Mouse (Mus musculus) hindbrain, embryonic 16.5 days (tissue): ENCODE data around the gene Ifnlr1. TPM values are rescaled to one million over a fixed set of nuclear protein-coding genes. Genes with fewer than 3 reads are reported as not detected.
A peak's percentile ranks its signal among the peaks of the same experiment; 100 is the strongest.

ENCODE experiments used
- ATAC-seq: fragments of 200-750 bp; cut with Nextera tagmentation; 2 replicates; pipeline ENCODE4 v1.8.0; 2017; ENCODE audit warnings: moderate TSS enrichment, moderate library complexity
- H3K27ac ChIP-seq: fragments of 300-500 bp; sonication (generic); 2 replicates; pipeline ENCODE4 v1.5.1; 2014; ENCODE audit warnings: low read depth, mild to moderate bottlenecking, control low read depth, low read length, moderate library complexity
- H3K27me3 ChIP-seq: fragments of 300-500 bp; sonication (generic); replicated peaks from 2 replicates; pipeline ENCODE4 v1.6.1; 2014; ENCODE audit warnings: low read length; ENCODE audit not compliant: control insufficient read depth, insufficient read depth
- H3K36me3 ChIP-seq: fragments of 300-500 bp; sonication (generic); 2 replicates; pipeline ENCODE4 v1.6.1; 2014; ENCODE audit warnings: mild to moderate bottlenecking, low read length, moderate library complexity, mixed read lengths; ENCODE audit not compliant: control insufficient read depth, insufficient read depth
- H3K4me1 ChIP-seq: fragments of 300-500 bp; sonication (generic); 2 replicates; pipeline ENCODE4 v1.6.1; 2014; ENCODE audit warnings: low read depth, low read length; ENCODE audit not compliant: control insufficient read depth, insufficient read depth
- H3K4me2 ChIP-seq: fragments of 300-500 bp; sonication (generic); 2 replicates; pipeline ENCODE4 v1.6.1; 2014; ENCODE audit warnings: mild to moderate bottlenecking, low read length, control low read depth, moderate library complexity
- H3K4me3 ChIP-seq: fragments of 300-500 bp; sonication (generic); 2 replicates; pipeline ENCODE4 v1.5.1; 2014; ENCODE audit warnings: mild to moderate bottlenecking, low read length, control low read depth, moderate library complexity
- H3K9ac ChIP-seq: fragments of 300-500 bp; sonication (generic); 2 replicates; pipeline ENCODE4 v1.6.1; 2014; ENCODE audit warnings: low read depth, mild to moderate bottlenecking, control low read depth, low read length, moderate library complexity
- H3K9me3 ChIP-seq: fragments of 300-500 bp; sonication (generic); 2 replicates; pipeline ENCODE4 v1.6.1; 2014; ENCODE audit warnings: mild to moderate bottlenecking, low read length, moderate library complexity; ENCODE audit not compliant: control insufficient read depth
- WGBS: fragments of 180-500 bp; shearing (Covaris S2); extraction: QIAGEN DNeasy Blood & Tissue Kit; methylation state at CpG from one replicate; pipeline ENCODE4 v1.1.7; 2014; 5-methylcytosine and 5-hydroxymethylcytosine counted together
- polyA plus RNA-seq: library from polyadenylated mRNA; unstranded; fragments of >200 nt; fragmentation: Nextera tagmentation; extraction: Ambion mirVana; gene quantifications from 2 replicates; pipeline ENCODE4 v1.2.1, GENCODE M21; 2015

Gene Ifnlr1
- polyA plus RNA-seq, 1 experiment from 2014 or later, result 0.26 TPM

- Histone ChIP-seq H3K4me1 (no peaks in the 10 kb centered on the region), H3K4me3 (no peak overlapping the region), H3K4me2 (no peak overlapping the region), H3K27me3 (peaks cover 5% of the 10 kb centered on the region), H3K27ac (no peak overlapping the region), H3K36me3 (no peaks in the 10 kb centered on the region), H3K9me3 (no peaks in the 10 kb centered on the region), H3K9ac (no peak overlapping the region)
- ATAC-seq, result no peak
- WGBS, result 86% methylated on average over 4 of the region's 4 CpGs
Observed at GRCm38 (mm10) chr4:135679316-135679715, 6.8 kb upstream of the Ifnlr1 start.

- Histone ChIP-seq H3K27me3 (peaks cover 19% of the 10 kb centered on the region), H3K36me3 (no peaks in the 10 kb centered on the region), H3K9ac (no peak overlapping the region), H3K4me2 (no peak overlapping the region), H3K9me3 (no peaks in the 10 kb centered on the region), H3K4me1 (peaks cover 10% of the 10 kb centered on the region), H3K27ac (no peak overlapping the region), H3K4me3 (no peak overlapping the region)
- ATAC-seq, result no peak
- WGBS, result 74% methylated on average over 5 of the region's 5 CpGs
Observed at GRCm38 (mm10) chr4:135681789-135682188, 4.3 kb upstream of the Ifnlr1 start.

GRCm38 (mm10) chr4:135683553-135683952, 2.5 kb upstream of the Ifnlr1 start:
- 17% methylated on average over 4 of the region's 4 CpGs for WGBS
- H3K27ac ChIP-seq, result no peak overlapping the region
- H3K36me3 ChIP-seq, result no peaks in the 10 kb centered on the region
- no peak overlapping the region for H3K4me3 ChIP-seq
- H3K4me1 ChIP-seq, result peaks cover 10% of the 10 kb centered on the region
- peaks cover 35% of the 10 kb centered on the region for H3K27me3 ChIP-seq
- ATAC-seq, result no peak
- H3K9ac ChIP-seq, result no peak overlapping the region
- no peaks in the 10 kb centered on the region for H3K9me3 ChIP-seq
- H3K4me2 ChIP-seq, result no peak overlapping the region

GRCm38 (mm10) chr4:135684731-135685130, 1.4 kb upstream of the Ifnlr1 start:
- Histone ChIP-seq H3K4me2 (no peak overlapping the region), H3K4me3 (no peak overlapping the region), H3K9ac (no peak overlapping the region), H3K4me1 (peaks cover 10% of the 10 kb centered on the region), H3K27ac (no peak overlapping the region), H3K36me3 (no peaks in the 10 kb centered on the region), H3K9me3 (no peaks in the 10 kb centered on the region), H3K27me3 (peaks cover 39% of the 10 kb centered on the region)
- ATAC-seq, result no peak
- 35% methylated on average over 3 of the region's 3 CpGs for WGBS

- no peaks in the 10 kb centered on the region for H3K36me3 ChIP-seq
- H3K27me3 ChIP-seq, result peaks cover 40% of the 10 kb centered on the region
- no peak for ATAC-seq
- H3K4me3 ChIP-seq, result peak overlapping the region; percentile 61
- peak overlapping the region; percentile 68 for H3K9ac ChIP-seq
- H3K4me1 ChIP-seq, result peaks cover 10% of the 10 kb centered on the region
- H3K9me3 ChIP-seq, result no peaks in the 10 kb centered on the region
- no peak overlapping the region for H3K27ac ChIP-seq
- peak overlapping the region; percentile 100 for H3K4me2 ChIP-seq
- WGBS, result 2% methylated on average over 16 of the region's 21 CpGs
Observed at GRCm38 (mm10) chr4:135686568-135686953, 474 bp downstream of the Ifnlr1 start.

GRCm38 (mm10) chr4:135689797-135690196, 3.7 kb downstream of the Ifnlr1 start:
- Histone ChIP-seq H3K36me3 (no peaks in the 10 kb centered on the region), H3K27ac (no peak overlapping the region), H3K4me2 (no peak overlapping the region), H3K9me3 (no peaks in the 10 kb centered on the region), H3K4me1 (peaks cover 10% of the 10 kb centered on the region), H3K27me3 (peaks cover 34% of the 10 kb centered on the region), H3K4me3 (no peak overlapping the region), H3K9ac (no peak overlapping the region)
- 85% methylated on average over 7 of the region's 7 CpGs for WGBS
- ATAC-seq, result no peak

- WGBS, result 86% methylated on average over 11 of the region's 11 CpGs
- no peak overlapping the region for H3K4me2 ChIP-seq
- H3K9ac ChIP-seq, result no peak overlapping the region
- H3K27ac ChIP-seq, result no peak overlapping the region
- H3K27me3 ChIP-seq, result peaks cover 31% of the 10 kb centered on the region
- ATAC-seq, result no peak
- H3K9me3 ChIP-seq, result no peaks in the 10 kb centered on the region
- peaks cover 10% of the 10 kb centered on the region for H3K4me1 ChIP-seq
- no peaks in the 10 kb centered on the region for H3K36me3 ChIP-seq
- no peak overlapping the region for H3K4me3 ChIP-seq
Observed at GRCm38 (mm10) chr4:135690241-135690640, 4.2 kb downstream of the Ifnlr1 start.

- Histone ChIP-seq H3K4me2 (no peak overlapping the region), H3K9me3 (no peaks in the 10 kb centered on the region), H3K27ac (no peak overlapping the region), H3K9ac (no peak overlapping the region), H3K36me3 (no peaks in the 10 kb centered on the region), H3K27me3 (peaks cover 12% of the 10 kb centered on the region), H3K4me3 (no peak overlapping the region), H3K4me1 (no peaks in the 10 kb centered on the region)
- 91% methylated on average over 4 of the region's 4 CpGs for WGBS
- ATAC-seq, result no peak
Observed at GRCm38 (mm10) chr4:135692916-135693315, 6.8 kb downstream of the Ifnlr1 start.

GRCm38 (mm10) chr4:135698498-135698897, 12.4 kb downstream of the Ifnlr1 start:
- H3K36me3 ChIP-seq, result no peaks in the 10 kb centered on the region
- H3K9me3 ChIP-seq, result no peaks in the 10 kb centered on the region
- 79% methylated on average over 7 of the region's 7 CpGs for WGBS
- peak overlapping the region; percentile 14; the same call in 1 of the 2 replicates for H3K4me3 ChIP-seq
- H3K27ac ChIP-seq, result no peak overlapping the region
- H3K9ac ChIP-seq, result no peak overlapping the region
- H3K4me1 ChIP-seq, result no peaks in the 10 kb centered on the region
- no peak overlapping the region; the same call in 1 of the 2 replicates for H3K4me2 ChIP-seq
- ATAC-seq, result no peak
- H3K27me3 ChIP-seq, result no peaks in the 10 kb centered on the region

- no peak for ATAC-seq
Observed at GRCm38 (mm10) chr4:135703497-135703896, 17.4 kb downstream of the Ifnlr1 start.

More at GRCm38 (mm10) chr4:135703497-135703896, 17.4 kb downstream of the Ifnlr1 start:
- Histone ChIP-seq H3K4me2 (no peak overlapping the region), H3K27ac (no peak overlapping the region), H3K4me3 (no peak overlapping the region), H3K27me3 (no peaks in the 10 kb centered on the region), H3K9ac (no peak overlapping the region), H3K4me1 (no peaks in the 10 kb centered on the region), H3K36me3 (no peaks in the 10 kb centered on the region), H3K9me3 (no peaks in the 10 kb centered on the region)
- WGBS, result 73% methylated on average over 13 of the region's 13 CpGs
